Mouse (Mus musculus): ENCODE measurements at regions not wholly inside any gene's neighbourhood (a gene's known extent, or its start where the extent isn't known, plus 50 kb on each side); places are given as distances from the start of the nearest gene placed in this dataset.
"Not testable (repeated sequence)": the region's sequence is repeated elsewhere in the genome, so short reads cannot be mapped to it uniquely, and the experiment has no call there.

DNA sequence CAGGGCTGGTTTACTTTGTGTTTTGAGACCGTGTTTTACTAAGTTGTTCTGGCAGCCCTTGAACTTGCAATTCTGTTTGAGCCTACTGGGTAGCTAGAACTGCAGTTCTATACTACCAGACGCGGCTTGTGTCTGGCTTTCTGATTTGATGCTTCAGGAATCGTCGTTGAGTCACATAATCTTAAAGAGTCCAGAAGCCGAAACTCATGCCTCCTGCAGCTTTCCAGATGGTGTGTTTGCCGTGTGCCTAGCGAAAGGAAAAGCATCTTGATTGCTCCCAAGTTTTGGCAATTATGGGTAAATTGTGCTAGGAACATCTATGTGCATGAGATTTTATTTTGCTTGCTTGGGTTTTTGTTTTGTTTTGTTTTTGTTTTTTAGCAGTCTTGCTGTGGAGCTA, 99.6 kb upstream of the Tgm3 start:
- Histone ChIP-seq H3K36me3 (no peaks in the 10 kb centered on the region), H3K9me3 (no peaks in the 10 kb centered on the region), H3K4me3 (replicated peaks) (no peak overlapping the region), H3K4me2 (no peak overlapping the region), H3K27ac (no peak overlapping the region), H3K4me1 (peaks cover 5% of the 10 kb centered on the region), H3K27me3 (replicated peaks) (0 out of 2 replicates have a peak, but pooled peaks cover 5% of the 10 kb centered on the region), H3K9ac (no peak overlapping the region)
- whole genome bisulfite sequencing, result 77% methylated on average over 8 of the region's 8 CpGs
- no peak for ATAC-seq (ENCODE audit: insufficient read depth, low FRiP score, low read depth)

DNA sequence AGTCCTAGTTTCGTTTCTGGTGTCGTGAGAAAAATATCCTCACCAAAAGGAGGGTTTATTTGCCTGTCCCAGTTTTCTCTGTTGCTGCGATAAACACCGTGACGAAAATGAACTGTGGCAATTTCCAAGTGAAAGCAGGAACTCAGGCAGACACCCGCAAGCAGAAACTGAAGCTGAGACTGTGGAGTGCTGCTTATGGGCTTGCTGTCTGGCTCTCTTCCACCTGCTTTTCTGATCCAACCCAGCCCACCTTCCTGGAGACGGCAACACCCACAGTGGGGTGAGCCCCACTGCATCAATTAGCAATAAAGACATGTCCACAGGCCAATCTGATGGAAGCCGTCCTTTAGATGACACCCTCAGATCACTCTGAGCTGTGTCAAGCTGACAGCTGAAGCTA, 97.9 kb upstream of the Tgm3 start:
- no peak for ATAC-seq (ENCODE audit: insufficient read depth, low FRiP score, low read depth)

DNA sequence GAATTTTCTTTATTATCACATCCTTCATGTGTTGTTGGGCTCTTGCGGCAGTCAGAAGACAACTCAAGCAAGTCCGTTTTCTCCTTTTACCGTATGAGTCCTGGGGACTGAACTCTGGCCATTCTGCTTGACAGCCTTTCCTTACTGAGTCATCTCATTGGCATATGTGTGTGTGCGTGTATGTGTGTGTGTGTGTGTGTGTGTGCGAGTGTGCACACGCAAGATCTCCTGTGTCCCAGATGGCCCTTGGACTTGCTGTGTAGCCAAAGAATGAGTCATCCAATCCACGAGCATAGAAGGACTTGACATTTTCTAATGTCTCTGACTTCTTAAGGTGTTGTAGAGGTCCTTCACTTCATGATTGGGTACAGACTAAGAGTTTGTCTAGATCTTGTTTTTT, 95.7 kb upstream of the Tgm3 start:
- no peak overlapping the region for H3K27ac ChIP-seq
- no peak overlapping the region for H3K4me2 ChIP-seq
- no peaks in the 10 kb centered on the region for H3K27me3 ChIP-seq (replicated peaks)
- H3K36me3 ChIP-seq, result no peaks in the 10 kb centered on the region
- WGBS, result 87% methylated on average over 7 of the region's 7 CpGs
- no peaks in the 10 kb centered on the region for H3K9me3 ChIP-seq
- H3K4me3 ChIP-seq (replicated peaks), result no peak overlapping the region
- H3K4me1 ChIP-seq, result no peaks in the 10 kb centered on the region
- ATAC-seq (ENCODE audit: insufficient read depth, low FRiP score, low read depth), result no peak
- H3K9ac ChIP-seq, result no peak overlapping the region

More for the DNA sequence above, 97.9 kb upstream of the Tgm3 start:
- H3K4me1 ChIP-seq, result peaks cover 5% of the 10 kb centered on the region; the same call in 1 of the 2 replicates
- H3K36me3 ChIP-seq, result no peaks in the 10 kb centered on the region
- no peak overlapping the region for H3K4me2 ChIP-seq
- WGBS, result 68% methylated on average over 8 of the region's 8 CpGs
- H3K4me3 ChIP-seq (replicated peaks), result no peak overlapping the region
- H3K27ac ChIP-seq, result no peak overlapping the region
- 0 out of 2 replicates have a peak, but pooled peaks cover 2% of the 10 kb centered on the region for H3K27me3 ChIP-seq (replicated peaks)
- no peaks in the 10 kb centered on the region for H3K9me3 ChIP-seq
- H3K9ac ChIP-seq, result no peak overlapping the region

DNA sequence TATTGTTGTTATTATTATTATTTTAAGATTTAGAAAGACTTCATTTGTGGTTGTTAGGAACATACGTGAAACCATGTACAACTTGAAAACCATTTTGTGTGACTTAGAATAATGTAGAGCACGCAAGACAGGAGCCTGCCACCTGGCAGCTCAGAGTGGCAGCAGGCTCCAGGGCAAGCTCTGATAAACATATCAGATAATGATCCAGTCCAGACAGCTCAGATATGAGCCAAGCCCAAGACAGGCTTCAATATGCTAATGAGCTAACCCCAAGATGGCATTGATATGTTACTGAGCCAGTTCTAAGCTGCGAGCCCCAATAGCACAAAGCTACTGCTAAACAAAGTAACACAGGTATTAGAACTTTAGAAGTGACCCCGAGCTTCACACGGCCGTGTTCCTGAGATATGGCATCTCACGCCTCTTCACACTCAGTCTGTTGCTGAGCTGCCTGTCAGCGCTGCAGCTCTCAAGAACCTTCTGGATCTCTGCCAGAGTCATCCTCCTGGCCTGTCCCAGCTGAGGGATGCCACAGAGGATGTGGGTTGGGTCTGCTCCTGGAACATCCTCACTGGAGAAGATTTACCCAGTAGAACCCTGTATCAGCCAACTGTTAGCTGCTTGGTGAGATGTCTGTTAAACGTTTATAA, 93.9 kb upstream of the Tgm3 start:
- 63% methylated on average over 9 of the region's 9 CpGs for WGBS

DNA sequence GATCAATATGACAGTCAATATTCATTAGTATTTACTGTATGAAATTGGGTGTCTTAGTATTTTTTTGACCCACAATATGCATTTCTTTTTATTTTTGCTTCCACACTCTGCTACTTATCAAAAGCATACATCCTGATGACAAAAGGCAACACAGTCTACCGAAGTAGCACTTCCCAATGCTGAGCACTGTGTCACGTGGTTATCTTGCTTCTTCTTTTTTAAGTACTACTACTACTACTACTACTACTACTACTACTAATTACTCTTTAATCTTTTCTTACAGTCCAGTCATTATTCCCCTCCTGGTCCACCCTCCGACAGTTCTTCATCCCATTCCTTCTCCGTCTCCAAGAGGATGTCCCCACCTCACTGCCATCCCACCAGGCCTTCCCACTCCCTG, 92.6 kb upstream of the Tgm3 start:
- WGBS, result 77% methylated on average over 4 of the region's 4 CpGs
- no peaks in the 10 kb centered on the region for H3K4me1 ChIP-seq
- no peaks in the 10 kb centered on the region for H3K27me3 ChIP-seq (replicated peaks)
- H3K4me2 ChIP-seq, result no peak overlapping the region
- no peak overlapping the region for H3K9ac ChIP-seq
- H3K36me3 ChIP-seq, result no peaks in the 10 kb centered on the region
- H3K4me3 ChIP-seq (replicated peaks), result no peak overlapping the region
- ATAC-seq (ENCODE audit: insufficient read depth, low FRiP score, low read depth), result no peak
- H3K9me3 ChIP-seq, result no peaks in the 10 kb centered on the region
- no peak overlapping the region for H3K27ac ChIP-seq

More for the DNA sequence above, 93.9 kb upstream of the Tgm3 start:
- no peak overlapping the region for H3K9ac ChIP-seq
- H3K36me3 ChIP-seq, result no peaks in the 10 kb centered on the region
- no peaks in the 10 kb centered on the region for H3K27me3 ChIP-seq (replicated peaks)
- no peak overlapping the region for H3K4me3 ChIP-seq (replicated peaks)
- H3K9me3 ChIP-seq, result no peaks in the 10 kb centered on the region
- H3K4me2 ChIP-seq, result no peak overlapping the region
- ATAC-seq (ENCODE audit: insufficient read depth, low FRiP score, low read depth), result no peak
- no peak overlapping the region for H3K27ac ChIP-seq
- no peaks in the 10 kb centered on the region for H3K4me1 ChIP-seq

DNA sequence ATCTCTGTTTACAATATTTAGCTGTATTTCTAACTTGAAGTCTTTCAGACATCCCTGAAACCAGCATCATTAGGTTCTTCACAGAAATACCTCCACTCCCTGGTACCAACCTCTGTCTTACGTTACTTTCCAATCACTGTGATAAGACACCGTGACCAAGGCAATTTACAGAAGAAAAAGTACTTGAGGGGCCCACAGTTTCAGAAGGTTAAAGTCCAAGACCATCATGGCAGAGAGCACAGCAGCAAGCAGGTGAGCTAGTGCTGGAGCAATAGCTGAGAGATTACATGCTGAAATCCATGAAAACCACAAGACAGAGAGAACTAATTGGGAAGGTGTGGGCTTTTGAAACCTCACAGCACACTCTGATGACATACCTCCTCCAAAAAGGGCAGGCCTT, 84.9 kb upstream of the Tgm3 start:
- no peaks in the 10 kb centered on the region for H3K9me3 ChIP-seq

DNA sequence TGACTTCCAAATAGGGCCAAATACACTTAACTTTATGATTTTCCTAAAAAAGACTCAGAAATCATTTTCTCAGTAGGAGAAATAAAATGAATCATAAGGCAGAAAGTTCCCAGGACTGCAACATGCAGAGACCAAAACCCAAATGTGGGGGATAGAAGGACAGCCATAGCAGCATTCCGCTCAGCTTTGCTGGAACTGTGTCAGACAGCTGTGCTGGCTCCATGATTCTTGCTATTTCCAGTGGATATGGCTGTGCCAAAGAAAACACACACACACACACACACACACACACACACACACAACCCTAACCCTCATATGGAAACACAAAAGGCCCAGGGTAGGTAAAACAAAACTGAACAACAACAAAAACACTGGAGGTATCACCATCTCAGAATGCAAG, 78.6 kb upstream of the Tgm3 start:
- Histone ChIP-seq H3K36me3 (no peaks in the 10 kb centered on the region), H3K4me2 (no peak overlapping the region), H3K4me3 (replicated peaks) (no peak overlapping the region), H3K4me1 (no peaks in the 10 kb centered on the region), H3K9me3 (no peaks in the 10 kb centered on the region), H3K27ac (no peak overlapping the region), H3K9ac (no peak overlapping the region), H3K27me3 (replicated peaks) (no peaks in the 10 kb centered on the region)
- 92% methylated on average over 1 of the region's 1 CpGs for WGBS
- ATAC-seq (ENCODE audit: insufficient read depth, low FRiP score, low read depth), result no peak

More for the DNA sequence above, 84.9 kb upstream of the Tgm3 start:
- no peaks in the 10 kb centered on the region for H3K4me1 ChIP-seq
- 63% methylated on average over 2 of the region's 2 CpGs for WGBS
- no peak overlapping the region for H3K9ac ChIP-seq
- H3K4me2 ChIP-seq, result no peak overlapping the region
- H3K4me3 ChIP-seq (replicated peaks), result no peak overlapping the region
- no peak for ATAC-seq (ENCODE audit: insufficient read depth, low FRiP score, low read depth)
- H3K27me3 ChIP-seq (replicated peaks), result no peaks in the 10 kb centered on the region
- no peaks in the 10 kb centered on the region for H3K36me3 ChIP-seq
- no peak overlapping the region for H3K27ac ChIP-seq

DNA sequence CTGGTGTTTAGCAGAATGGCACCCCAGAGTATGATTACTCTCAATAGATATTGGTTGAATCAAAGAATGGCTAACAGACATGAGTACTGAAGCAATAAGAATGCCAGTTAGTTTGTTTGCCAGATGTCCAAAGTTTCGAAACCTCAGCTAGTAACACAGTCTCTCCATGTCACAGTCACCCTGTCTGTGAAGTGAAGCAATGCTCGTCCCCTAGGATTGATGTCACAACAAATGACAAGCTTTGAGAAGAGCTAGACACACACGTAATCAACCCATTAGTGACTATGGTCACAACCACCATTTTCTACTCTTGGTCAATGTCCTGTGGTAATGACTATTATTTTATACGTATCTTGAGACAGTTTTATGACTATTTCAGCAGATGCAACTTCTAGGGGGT, 69.3 kb upstream of the Tgm3 start:
- no peak overlapping the region for H3K27ac ChIP-seq
- no peak overlapping the region for H3K4me3 ChIP-seq (replicated peaks)
- no peak overlapping the region for H3K9ac ChIP-seq
- no peaks in the 10 kb centered on the region for H3K36me3 ChIP-seq
- WGBS, result 89% methylated on average over 4 of the region's 4 CpGs
- H3K27me3 ChIP-seq (replicated peaks), result no peaks in the 10 kb centered on the region
- H3K4me1 ChIP-seq, result no peaks in the 10 kb centered on the region
- no peak overlapping the region for H3K4me2 ChIP-seq
- H3K9me3 ChIP-seq, result no peaks in the 10 kb centered on the region
- ATAC-seq (ENCODE audit: insufficient read depth, low FRiP score, low read depth), result no peak

DNA sequence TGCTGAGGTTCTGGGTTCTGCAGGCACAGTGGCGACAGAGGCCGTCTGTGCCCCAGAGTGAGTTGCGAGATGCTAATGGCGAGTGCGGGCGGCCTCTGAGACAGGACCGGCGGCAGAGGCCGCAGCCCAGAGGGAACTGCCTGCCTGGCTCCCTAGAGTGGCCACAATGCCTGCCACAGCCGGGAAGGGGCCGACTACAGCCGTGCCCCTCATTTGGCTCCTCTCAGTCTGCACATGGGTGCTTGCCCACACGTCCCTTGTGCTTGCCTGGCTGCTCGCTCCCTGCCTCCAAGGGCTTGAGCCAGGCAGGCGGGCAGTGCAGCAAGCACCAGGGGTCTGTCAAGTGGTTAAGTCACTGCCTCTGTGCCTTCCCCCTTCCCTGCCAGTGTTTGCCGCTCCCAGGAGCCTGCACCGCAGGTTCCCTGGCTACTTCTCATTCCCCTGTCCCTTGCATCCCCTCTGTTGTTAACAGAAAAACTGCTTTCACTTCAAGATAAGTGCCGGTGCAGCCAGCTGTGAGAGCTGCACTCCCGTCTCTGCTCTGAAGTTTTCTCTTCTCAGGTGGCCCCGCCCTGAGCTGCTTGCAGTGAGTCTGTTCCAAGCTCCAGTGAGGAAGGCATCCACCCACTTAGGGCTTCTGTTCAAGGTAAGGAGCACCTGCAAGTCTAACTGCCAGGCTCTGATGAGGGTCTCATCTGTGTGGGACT, 64.1 kb upstream of the Tgm3 start:
- no peak overlapping the region for H3K9ac ChIP-seq
- H3K36me3 ChIP-seq, result no peaks in the 10 kb centered on the region
- no peaks in the 10 kb centered on the region for H3K27me3 ChIP-seq (replicated peaks)
- ATAC-seq (ENCODE audit: insufficient read depth, low FRiP score, low read depth), result no peak
- no peaks in the 10 kb centered on the region for H3K4me1 ChIP-seq
- no peaks in the 10 kb centered on the region for H3K9me3 ChIP-seq
- WGBS, result 52% methylated on average over 20 of the region's 20 CpGs
- no peak overlapping the region for H3K27ac ChIP-seq
- peak overlapping the region; percentile 46 for H3K4me2 ChIP-seq
- H3K4me3 ChIP-seq (replicated peaks), result 0 out of 2 replicates have a peak overlapping the region, but pooled peaks have one; percentile 3

DNA sequence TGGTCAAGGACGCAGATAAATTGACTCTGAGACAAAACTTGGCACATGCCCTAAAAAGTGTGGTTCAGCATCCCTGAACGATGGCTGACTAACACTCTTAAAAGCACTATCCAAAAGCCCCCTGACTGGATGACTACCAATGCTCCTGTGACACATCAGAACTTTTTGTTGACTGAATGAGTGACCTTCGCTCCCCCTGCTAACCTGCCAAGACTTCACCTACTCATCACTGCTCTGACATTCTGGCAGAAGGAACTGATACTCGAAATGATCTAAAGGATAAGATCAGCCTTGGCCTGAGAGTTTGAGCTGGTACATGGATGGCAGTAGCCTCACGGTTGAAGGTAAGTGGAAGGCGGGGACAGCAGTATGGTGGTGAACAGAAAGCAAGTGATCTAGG, 62.4 kb upstream of the Tgm3 start:
- not testable (repeated sequence) for H3K27ac ChIP-seq; H3K9ac ChIP-seq; H3K4me1 ChIP-seq; H3K36me3 ChIP-seq; H3K4me3 ChIP-seq (replicated peaks); H3K4me2 ChIP-seq; H3K27me3 ChIP-seq (replicated peaks); H3K9me3 ChIP-seq; ATAC-seq (ENCODE audit: insufficient read depth, low FRiP score, low read depth)
- WGBS, result 81% methylated on average over 6 of the region's 6 CpGs

DNA sequence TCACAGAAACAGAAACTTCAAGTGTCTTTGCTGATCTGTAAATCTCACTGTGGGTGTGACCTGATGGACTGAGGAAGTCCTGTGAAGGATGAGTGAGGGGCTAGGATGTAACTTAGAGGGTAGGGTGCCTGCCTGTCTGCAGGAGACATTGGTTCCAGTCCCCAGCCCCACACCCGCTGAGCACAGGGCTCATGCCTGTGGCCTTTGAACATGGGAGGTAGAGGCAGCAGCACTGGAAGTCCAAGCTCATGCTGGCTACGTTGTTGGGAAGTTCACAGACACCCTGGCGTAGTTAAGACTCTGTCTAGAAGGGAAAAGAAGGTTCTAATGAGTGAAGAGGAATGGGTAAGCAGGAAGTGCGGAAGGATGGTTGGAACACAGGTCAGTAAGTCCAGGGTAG, 59.7 kb upstream of the Tgm3 start:
- Histone ChIP-seq H3K27me3 (replicated peaks) (no peaks in the 10 kb centered on the region), H3K4me2 (no peak overlapping the region)
- no peak for ATAC-seq (ENCODE audit: insufficient read depth, low FRiP score, low read depth)

DNA sequence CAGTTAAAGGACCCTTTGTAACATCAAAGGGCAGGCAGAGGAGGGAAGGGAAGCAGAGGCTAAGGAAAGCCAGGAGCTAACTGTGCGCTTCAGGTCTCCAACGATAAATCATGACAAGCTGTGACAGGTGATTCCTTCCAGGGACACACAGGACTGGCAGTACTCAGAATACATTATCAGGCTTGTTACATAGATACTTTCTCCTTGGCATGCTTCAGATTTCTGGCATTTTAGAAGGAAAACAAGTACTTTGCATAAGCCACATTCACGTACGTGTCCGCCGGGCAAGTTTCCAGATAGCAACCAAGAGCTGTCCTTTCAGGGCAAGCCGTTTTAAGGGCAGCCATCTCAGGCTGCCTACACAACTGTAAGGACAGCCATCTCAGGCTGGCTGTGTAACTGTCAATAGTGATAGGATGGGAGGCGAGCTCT, 56.9 kb upstream of the Tgm3 start:
- Histone ChIP-seq H3K4me3 (replicated peaks) (no peak overlapping the region), H3K27ac (no peak overlapping the region), H3K4me1 (no peaks in the 10 kb centered on the region), H3K9ac (no peak overlapping the region), H3K9me3 (no peaks in the 10 kb centered on the region), H3K36me3 (no peaks in the 10 kb centered on the region), H3K27me3 (replicated peaks) (no peaks in the 10 kb centered on the region), H3K4me2 (no peak overlapping the region)
- WGBS, result 46% methylated on average over 8 of the region's 8 CpGs
- ATAC-seq (ENCODE audit: insufficient read depth, low FRiP score, low read depth), result no peak

More for the DNA sequence above, 59.7 kb upstream of the Tgm3 start:
- Histone ChIP-seq H3K9me3 (no peaks in the 10 kb centered on the region), H3K27ac (no peak overlapping the region), H3K36me3 (no peaks in the 10 kb centered on the region), H3K4me3 (replicated peaks) (no peak overlapping the region), H3K4me1 (no peaks in the 10 kb centered on the region), H3K9ac (no peak overlapping the region)
- WGBS, result 92% methylated on average over 4 of the region's 4 CpGs

Measured in stomach, embryonic 15.5 days (tissue).